Mouse (Mus musculus): Measurements from ENCODE around the gene Nrip2. TPM values are rescaled to one million over a fixed set of nuclear protein-coding genes. Genes with fewer than 3 reads are reported as not detected.
"Not testable (repeated sequence)": the region's sequence is repeated elsewhere in the genome, so short reads cannot be mapped to it uniquely, and the experiment has no call there.

The Nrip2 gene
- polyA plus RNA-seq, 1 experiment from 2014 or later: 3.6 TPM

DNA sequence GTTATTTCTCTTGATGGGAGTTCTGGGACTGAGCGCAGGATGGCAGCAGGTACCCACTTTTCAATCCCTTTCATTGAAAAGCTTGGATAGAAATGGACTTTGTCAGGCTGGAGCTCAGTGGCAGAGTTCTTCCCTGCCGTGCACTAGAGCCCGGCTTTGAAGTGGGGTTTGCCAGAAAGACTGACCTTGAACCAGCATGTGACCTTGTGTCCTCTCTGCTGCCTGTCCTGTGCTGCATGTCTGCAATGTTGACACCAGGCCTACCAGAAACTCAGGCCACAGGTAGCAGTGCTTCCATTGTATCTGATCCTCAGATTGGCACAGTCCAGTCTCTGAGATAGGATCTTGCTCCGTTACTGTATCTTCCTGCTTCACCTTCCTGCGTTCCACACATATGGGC lies 29.1 kb upstream of the Nrip2 start:
- no peak for ATAC-seq (ENCODE audit: insufficient number of reproducible peaks, insufficient read depth, low FRiP score, low TSS enrichment)
- Histone ChIP-seq H3K27me3 (no peaks in the 10 kb centered on the region), H3K27ac (no peak overlapping the region), H3K4me3 (no peak overlapping the region), H3K4me2 (replicated peaks) (no peak overlapping the region), H3K4me1 (peaks cover 10% of the 10 kb centered on the region; the same call in 1 of the 2 replicates), H3K9me3 (no peaks in the 10 kb centered on the region), H3K36me3 (peaks cover 94% of the 10 kb centered on the region), H3K9ac (no peak overlapping the region)
- WGBS: 94% methylated on average over 5 of the region's 5 CpGs

DNA sequence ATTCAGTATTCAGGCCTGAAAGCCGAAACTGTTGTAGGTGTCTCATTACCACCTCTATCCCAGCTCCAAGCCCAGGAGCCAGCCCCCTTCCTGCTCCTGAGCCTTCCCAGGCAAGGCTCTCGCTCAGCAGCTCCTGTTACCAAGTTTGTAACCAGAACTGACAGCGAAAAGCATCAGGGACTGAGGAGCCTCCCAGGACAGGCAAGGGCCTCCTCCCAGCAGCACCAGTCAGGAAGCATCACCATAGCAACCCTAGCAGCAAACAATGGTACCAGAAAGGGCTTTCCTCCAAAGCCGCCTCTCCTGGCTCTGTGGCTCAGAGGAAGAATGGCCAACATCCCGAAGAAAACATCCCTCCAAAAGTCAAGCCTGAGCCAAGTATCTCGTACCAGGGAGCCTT lies 23.9 kb upstream of the Nrip2 start, which contains the start of the genes Tex52 and Gm44596:
Tex52 (plus strand) TSS at position 265 of the 400 bp plus-strand sequence.
Gm44596 (plus strand) TSS at position 312 of the 400 bp plus-strand sequence.
- no peaks in the 10 kb centered on the region for H3K9me3 ChIP-seq
- 33% methylated on average over 6 of the region's 6 CpGs for WGBS
- peak; percentile 79 for ATAC-seq (ENCODE audit: insufficient number of reproducible peaks, insufficient read depth, low FRiP score, low TSS enrichment)
- no peaks in the 10 kb centered on the region for H3K27me3 ChIP-seq
- 0 out of 2 replicates have a peak within 1 kb of the TSS, but pooled peaks have one; percentile 7 for H3K9ac ChIP-seq
- peak within 1 kb of the TSS; percentile 60; the same call in 1 of the 2 replicates for H3K27ac ChIP-seq
- peaks cover 61% of the 10 kb centered on the region for H3K36me3 ChIP-seq
- H3K4me1 ChIP-seq: peaks cover 10% of the 10 kb centered on the region; the same call in 1 of the 2 replicates
- H3K4me3 ChIP-seq: no peak within 1 kb of the TSS
- no peak within 1 kb of the TSS for H3K4me2 ChIP-seq (replicated peaks)

GRCm38 (mm10) chr6:128376371-128377085 lies 22.6 kb upstream of the Nrip2 start:
- no peak overlapping the region for H3K9ac ChIP-seq
- no peaks in the 10 kb centered on the region for H3K27me3 ChIP-seq
- peaks cover 48% of the 10 kb centered on the region for H3K36me3 ChIP-seq
- no peak for ATAC-seq (ENCODE audit: insufficient number of reproducible peaks, insufficient read depth, low FRiP score, low TSS enrichment)
- H3K4me3 ChIP-seq: no peak overlapping the region
- no peaks in the 10 kb centered on the region for H3K9me3 ChIP-seq
- no peak overlapping the region for H3K27ac ChIP-seq
- WGBS: 86% methylated on average over 17 of the region's 17 CpGs
- peaks cover 10% of the 10 kb centered on the region; the same call in 1 of the 2 replicates for H3K4me1 ChIP-seq
- no peak overlapping the region for H3K4me2 ChIP-seq (replicated peaks)

DNA sequence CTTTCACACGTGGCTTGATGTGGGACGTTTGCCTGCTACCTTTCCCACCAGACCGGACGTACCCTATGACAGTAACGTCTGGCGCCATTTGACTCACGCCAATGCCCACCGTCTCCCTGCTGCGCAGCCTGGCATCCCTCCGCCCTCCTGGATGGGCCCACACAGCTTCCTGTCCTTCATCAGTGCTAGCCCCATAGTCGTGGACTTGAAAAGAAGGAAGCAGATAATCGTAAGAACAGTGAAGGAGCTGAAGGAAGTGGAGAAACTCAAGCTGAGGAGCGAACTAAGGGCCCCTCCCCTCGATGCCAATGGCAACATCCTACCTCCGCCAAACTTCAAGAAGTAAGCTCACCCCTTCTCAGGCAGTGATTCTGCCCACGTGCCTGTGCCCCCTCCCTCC lies 19.5 kb upstream of the Nrip2 start:
- no peak overlapping the region for H3K9ac ChIP-seq
- peaks cover 17% of the 10 kb centered on the region for H3K36me3 ChIP-seq
- no peak overlapping the region for H3K4me3 ChIP-seq
- ATAC-seq (ENCODE audit: insufficient number of reproducible peaks, insufficient read depth, low FRiP score, low TSS enrichment): no peak
- no peaks in the 10 kb centered on the region for H3K9me3 ChIP-seq
- no peak overlapping the region for H3K27ac ChIP-seq
- 86% methylated on average over 16 of the region's 16 CpGs for WGBS
- H3K4me2 ChIP-seq (replicated peaks): no peak overlapping the region
- H3K4me1 ChIP-seq: 0 out of 2 replicates have a peak, but pooled peaks cover 5% of the 10 kb centered on the region
- no peaks in the 10 kb centered on the region for H3K27me3 ChIP-seq

- H3K9me3 ChIP-seq; H3K27me3 ChIP-seq; H3K27ac ChIP-seq; H3K4me3 ChIP-seq; ATAC-seq (ENCODE audit: insufficient number of reproducible peaks, insufficient read depth, low FRiP score, low TSS enrichment); H3K9ac ChIP-seq; H3K4me2 ChIP-seq (replicated peaks); H3K4me1 ChIP-seq: not testable (repeated sequence)
- WGBS: 69% methylated on average over 1 of the region's 1 CpGs
- peaks cover 11% of the 10 kb centered on the region for H3K36me3 ChIP-seq
Observed at GRCm38 (mm10) chr6:128380594-128381167, 18.4 kb upstream of the Nrip2 start.

GRCm38 (mm10) chr6:128381254-128381653 lies 17.8 kb upstream of the Nrip2 start:
- Histone ChIP-seq H3K27me3 (no peaks in the 10 kb centered on the region), H3K9ac (no peak overlapping the region), H3K9me3 (no peaks in the 10 kb centered on the region), H3K4me1 (no peaks in the 10 kb centered on the region), H3K36me3 (peaks cover 8% of the 10 kb centered on the region), H3K4me3 (no peak overlapping the region), H3K27ac (no peak overlapping the region), H3K4me2 (replicated peaks) (no peak overlapping the region)
- ATAC-seq (ENCODE audit: insufficient number of reproducible peaks, insufficient read depth, low FRiP score, low TSS enrichment): no peak
- WGBS: 79% methylated on average over 3 of the region's 3 CpGs

DNA sequence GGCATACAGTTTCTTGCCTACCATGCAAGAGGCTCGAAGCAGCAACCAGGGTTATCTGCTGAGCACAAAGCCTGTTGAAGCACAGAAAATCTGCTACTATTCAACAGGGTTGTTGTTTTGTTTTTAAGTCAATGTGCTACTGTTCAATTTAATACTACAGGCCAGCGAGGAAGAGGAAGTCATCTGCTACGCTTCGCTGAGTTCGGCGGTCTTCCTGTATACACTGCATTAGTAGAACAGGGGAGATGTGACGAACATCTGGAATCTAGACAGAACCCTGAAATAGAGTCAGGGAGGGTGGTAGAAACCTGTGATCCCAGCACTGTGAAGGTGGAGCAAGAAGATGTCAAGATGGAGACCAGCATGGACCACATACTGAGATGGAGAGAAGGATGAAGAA lies 15.3 kb upstream of the Nrip2 start:
- 60% methylated on average over 7 of the region's 7 CpGs for WGBS
- H3K4me2 ChIP-seq (replicated peaks): no peak overlapping the region
- no peaks in the 10 kb centered on the region for H3K9me3 ChIP-seq
- H3K36me3 ChIP-seq: no peaks in the 10 kb centered on the region
- no peaks in the 10 kb centered on the region for H3K27me3 ChIP-seq
- no peak overlapping the region for H3K9ac ChIP-seq
- no peak overlapping the region for H3K27ac ChIP-seq
- H3K4me3 ChIP-seq: no peak overlapping the region
- ATAC-seq (ENCODE audit: insufficient number of reproducible peaks, insufficient read depth, low FRiP score, low TSS enrichment): no peak
- H3K4me1 ChIP-seq: no peaks in the 10 kb centered on the region

GRCm38 (mm10) chr6:128385026-128385425 lies 14.1 kb upstream of the Nrip2 start:
- H3K4me3 ChIP-seq: no peak overlapping the region
- 77% methylated on average over 1 of the region's 1 CpGs for WGBS

DNA sequence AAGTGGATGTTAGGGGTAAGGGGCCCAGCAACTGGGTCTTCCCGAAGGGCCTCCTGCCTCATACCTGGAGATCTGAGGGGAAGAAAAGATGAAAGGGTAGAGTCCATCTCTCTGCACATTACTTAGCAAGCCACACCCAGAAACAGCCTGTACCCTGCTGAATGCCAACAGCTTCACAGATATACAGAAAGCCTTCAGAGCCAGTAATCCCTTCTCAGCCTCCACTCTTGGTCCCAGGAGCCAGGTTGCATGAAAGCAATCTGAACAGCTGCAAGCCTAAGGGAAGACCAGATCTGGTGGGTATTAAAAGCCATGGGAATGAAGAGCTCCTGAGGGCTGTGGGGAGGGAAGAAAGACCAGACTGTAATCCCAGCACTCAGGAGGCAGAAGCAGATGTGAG lies 9.9 kb upstream of the Nrip2 start:
- Histone ChIP-seq H3K4me2 (replicated peaks) (no peak overlapping the region), H3K27me3 (no peaks in the 10 kb centered on the region), H3K4me1 (no peaks in the 10 kb centered on the region), H3K27ac (no peak overlapping the region), H3K9ac (no peak overlapping the region), H3K9me3 (no peaks in the 10 kb centered on the region), H3K4me3 (no peak overlapping the region), H3K36me3 (no peaks in the 10 kb centered on the region)
- WGBS: 74% methylated on average over 1 of the region's 1 CpGs
- no peak for ATAC-seq (ENCODE audit: insufficient number of reproducible peaks, insufficient read depth, low FRiP score, low TSS enrichment)

More at GRCm38 (mm10) chr6:128385026-128385425, 14.1 kb upstream of the Nrip2 start:
- Histone ChIP-seq H3K4me2 (replicated peaks) (no peak overlapping the region), H3K9ac (no peak overlapping the region), H3K9me3 (no peaks in the 10 kb centered on the region), H3K36me3 (no peaks in the 10 kb centered on the region), H3K27ac (no peak overlapping the region), H3K27me3 (no peaks in the 10 kb centered on the region), H3K4me1 (no peaks in the 10 kb centered on the region)
- ATAC-seq (ENCODE audit: insufficient number of reproducible peaks, insufficient read depth, low FRiP score, low TSS enrichment): no peak

- WGBS: 55% methylated on average over 1 of the region's 1 CpGs
- H3K27ac ChIP-seq: no peak overlapping the region
Observed at GRCm38 (mm10) chr6:128390683-128391082, 8.4 kb upstream of the Nrip2 start.

GRCm38 (mm10) chr6:128397574-128398261 lies 1.4 kb upstream of the Nrip2 start:
- Histone ChIP-seq H3K27me3 (no peaks in the 10 kb centered on the region), H3K4me1 (0 out of 2 replicates have a peak, but pooled peaks cover 4% of the 10 kb centered on the region), H3K36me3 (no peaks in the 10 kb centered on the region), H3K9ac (no peak overlapping the region), H3K4me2 (replicated peaks) (no peak overlapping the region), H3K9me3 (no peaks in the 10 kb centered on the region), H3K27ac (no peak overlapping the region), H3K4me3 (no peak overlapping the region)
- ATAC-seq (ENCODE audit: insufficient number of reproducible peaks, insufficient read depth, low FRiP score, low TSS enrichment): no peak
- 74% methylated on average over 7 of the region's 7 CpGs for WGBS

More at GRCm38 (mm10) chr6:128390683-128391082, 8.4 kb upstream of the Nrip2 start:
- Histone ChIP-seq H3K4me3 (no peak overlapping the region), H3K9ac (no peak overlapping the region), H3K27me3 (no peaks in the 10 kb centered on the region), H3K4me2 (replicated peaks) (no peak overlapping the region), H3K36me3 (no peaks in the 10 kb centered on the region), H3K4me1 (no peaks in the 10 kb centered on the region), H3K9me3 (no peaks in the 10 kb centered on the region)
- ATAC-seq (ENCODE audit: insufficient number of reproducible peaks, insufficient read depth, low FRiP score, low TSS enrichment): no peak

Measured in embryonic facial prominence, embryonic 12.5 days (tissue).